Mouse (Mus musculus) neural tube, embryonic 15.5 days (tissue): ENCODE data around the gene Desi2. TPM values are rescaled to one million over a fixed set of nuclear protein-coding genes. Genes with fewer than 3 reads are reported as not detected.

Experiments
- polyA plus RNA-seq: library from polyadenylated mRNA; unstranded; fragments of >200 nt; fragmentation: Nextera tagmentation; extraction: Ambion mirVana; gene quantifications from 2 replicates; pipeline ENCODE4 v1.2.1, GENCODE M21; 2015

The Desi2 gene
- polyA plus RNA-seq, 1 experiment from 2014 or later: 23.6 TPM

Other genes with a start within 250 kb of the Desi2 start
- gene Catspere2, start 204.0 kb upstream of the Desi2 start, polyA plus RNA-seq: 0.29 and 0.38 TPM in 2 replicates
- gene Cox20, start 131.7 kb downstream of the Desi2 start, polyA plus RNA-seq: 115 and 122 TPM in 2 replicates
- 224 and 254 TPM in 2 replicates for gene Hnrnpu, start 150.4 kb downstream of the Desi2 start, polyA plus RNA-seq
- 10.7 and 10.8 TPM in 2 replicates for gene Efcab2, start 218.7 kb downstream of the Desi2 start, polyA plus RNA-seq